Mouse (Mus musculus) myocyte (in vitro differentiated cells): ENCODE results near the gene Atf7.

Experiments used
- MAX ChIP-seq: IDR thresholded peaks from one replicate; pipeline ENCODE4 v1.6.1; 2011; ENCODE audit warnings: low read depth, mild to moderate bottlenecking, control low read depth
- POLR2AphosphoS2 ChIP-seq: IDR thresholded peaks from one replicate; pipeline ENCODE4 v1.6.1; 2011; ENCODE audit warnings: low read depth, control low read depth; ENCODE audit not compliant: insufficient read length

- TF ChIP-seq POLR2AphosphoS2 (no peak), MAX (no peak)
These were observed 53.2 kb downstream of the Atf7 start for GRCm38 (mm10) chr15:102572081-102572480.
